Comparison of ENCODE assay signal across 9 mouse cellular contexts in the genomic region with DNA sequence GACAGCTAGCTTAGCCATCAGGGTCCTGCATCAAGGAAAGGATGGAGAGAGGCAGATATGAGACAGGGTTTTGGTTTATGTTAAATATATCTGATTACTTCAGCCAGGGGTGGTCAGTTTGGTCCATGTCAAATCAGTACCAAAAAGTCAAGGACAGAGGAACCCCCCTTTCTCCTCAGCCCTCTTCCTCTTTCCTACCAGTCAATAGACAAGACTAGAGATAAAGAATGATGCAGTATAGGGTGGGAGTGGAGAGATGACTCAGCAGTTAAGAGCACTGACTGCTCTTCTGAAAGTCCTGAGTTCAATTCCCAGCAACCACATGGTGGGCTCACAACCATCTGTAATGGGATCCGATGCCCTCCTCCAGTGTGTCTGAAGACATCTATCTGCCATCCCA. TPM values are rescaled to one million over a fixed set of nuclear protein-coding genes. Genes with fewer than 3 reads are reported as not detected.
DNase-seq lines count a peak whose midpoint lies in the region; ATAC-seq and TF ChIP-seq lines count a peak whose summit lies in the region.
"Not testable (repeated sequence)": the region's sequence is repeated elsewhere in the genome, so short reads cannot be mapped to it uniquely, and the experiment has no call there.
"Had no signal": no experiment of that assay in that cellular context is flagged by ENCODE, and none has a peak within 500 bp of the region (broad histone marks: within the 10 kb centered on the region; RNA-seq: fewer than 3 reads in every experiment).

No protein-coding gene starts in this region.

- not testable (repeated sequence) for H3K9ac ChIP-seq in MEL (ENCODE audit: control insufficient read depth, low read depth, low read length, poor library complexity, severe bottlenecking); heart, adult 2 months (ENCODE audit: low read depth, low read length)

- peak; percentile 52; the same call in 1 of the 2 replicates for ATAC-seq in megakaryocyte progenitor cell, adult 5-6 weeks (replicated peaks; ENCODE audit: poor library complexity)

- not testable (repeated sequence) for H3K27me3 ChIP-seq in E14TG2a.4 (ENCODE audit: insufficient read depth, low read length); MEL (ENCODE audit: control insufficient read depth in 1 of 2, insufficient read depth in 2 of 2, low read length in 2 of 2); heart, adult 2 months (ENCODE audit: control insufficient read depth, insufficient read depth, low read length)

- WGBS in heart, adult 2 months = 97% methylated on average over 1 of the region's 1 CpGs

- not testable (repeated sequence) for TF ChIP-seq CTCF in E14TG2a.4 (conservative IDR thresholded peaks at IDR 0.05; ENCODE audit: low read length); MEL (IDR thresholded peaks at IDR 0.05 in 2 of 3, conservative IDR thresholded peaks at IDR 0.05 in 1 of 3; ENCODE audit: control insufficient read depth in 1 of 3, insufficient read depth in 1 of 3, low read depth in 2 of 3, low read length in 3 of 3, poor library complexity in 1 of 3, severe bottlenecking in 1 of 3); gastrocnemius, adult 2 months (IDR thresholded peaks at IDR 0.05); heart, adult 2 months (IDR thresholded peaks at IDR 0.05); layer of hippocampus, adult 2 months (conservative IDR thresholded peaks at IDR 0.05)

- peaks cover 89% of the 10 kb centered on the region for H3K4me1 ChIP-seq in E14TG2a.4 (replicated peaks; ENCODE audit: low read depth, low read length)
- H3K4me1 ChIP-seq in MEL (ENCODE audit: control insufficient read depth in 1 of 2, insufficient read depth in 2 of 2, low read length in 2 of 2) = peaks cover 4 to 20% of the 10 kb centered on the region in 2 experiments
- H3K4me1 ChIP-seq in brown adipose tissue, adult 24 weeks (ENCODE audit: control insufficient read depth, insufficient read depth, insufficient read length, low read length) = peaks cover 32% of the 10 kb centered on the region
- peaks cover 12% of the 10 kb centered on the region for H3K4me1 ChIP-seq in heart, adult 2 months (ENCODE audit: control insufficient read depth, insufficient read depth, low read length)

- H3K36me3 ChIP-seq in E14TG2a.4 (ENCODE audit: insufficient read depth, low read length) = peaks cover 58% of the 10 kb centered on the region
- H3K36me3 ChIP-seq in MEL (ENCODE audit: control insufficient read depth in 1 of 2, insufficient read depth in 2 of 2, low read length in 2 of 2) = peaks cover 0 to 16% of the 10 kb centered on the region in 2 experiments; a peak in 2 of 4 replicates
- H3K36me3 ChIP-seq in heart, adult 2 months (ENCODE audit: control insufficient read depth, insufficient read depth, low read length) = not testable (repeated sequence)

- not testable (repeated sequence) for H3K27ac ChIP-seq in MEL (ENCODE audit: control insufficient read depth, low read depth, low read length)
- peak overlapping the region; percentile 56 for H3K27ac ChIP-seq in brown adipose tissue, adult 24 weeks (replicated peaks; ENCODE audit: low read depth, low read length)
- H3K27ac ChIP-seq in gastrocnemius, adult 2 months = peak overlapping the region; percentile 74
- peak overlapping the region; percentile 21 for H3K27ac ChIP-seq in heart, adult 2 months
- 0 out of 2 replicates have a peak overlapping the region, but pooled peaks have one; percentile 14 for H3K27ac ChIP-seq in layer of hippocampus, adult 2 months

- peak overlapping the region; percentile 57 for H3K4me3 ChIP-seq in E14TG2a.4 (replicated peaks; ENCODE audit: low read length)
- H3K4me3 ChIP-seq in MEL (ENCODE audit: control insufficient read depth in 1 of 2, insufficient read depth in 1 of 2, low read depth in 2 of 2, low read length in 2 of 2); brown adipose tissue, adult 24 weeks (ENCODE audit: insufficient read depth, low read depth, low read length); gastrocnemius, adult 2 months; heart, adult 2 months; layer of hippocampus, adult 2 months: not testable (repeated sequence)

- peak in 1 of 2 experiments; percentile 32; a peak in 1 of 4 replicates for TF ChIP-seq EP300 in MEL (IDR thresholded peaks at IDR 0.05; ENCODE audit: low read depth in 1 of 2, low read length in 2 of 2)
- not testable (repeated sequence) for TF ChIP-seq EP300 in heart, adult 2 months (IDR thresholded peaks at IDR 0.05; ENCODE audit: insufficient read depth, low read depth, low read length)

- peak; percentile 73 for DNase-seq in MEL (ENCODE audit: low read depth, low spot score)
- DNase-seq in gastrocnemius, adult 2 months; heart, adult 2 months; layer of hippocampus, adult 2 months (ENCODE audit: low spot score in 2 of 2): not testable (repeated sequence)

- H3K79me2 ChIP-seq in MEL (ENCODE audit: control insufficient read depth, insufficient read depth, low read length, poor library complexity); heart, adult 2 months (replicated peaks; ENCODE audit: control insufficient read depth, insufficient read depth, low read length): not testable (repeated sequence)

- TF ChIP-seq RAD21 in MEL (IDR thresholded peaks at IDR 0.05; ENCODE audit: low read depth, low read length) = not testable (repeated sequence)

- H3K9me3 ChIP-seq in E14TG2a.4 (ENCODE audit: low read length); MEL (replicated peaks; ENCODE audit: insufficient read depth, low read length): not testable (repeated sequence)

- not testable (repeated sequence) for TF ChIP-seq POLR2A in MEL (IDR thresholded peaks at IDR 0.05; ENCODE audit: control insufficient read depth in 1 of 2, insufficient read depth in 1 of 2, low read depth in 1 of 2, low read length in 2 of 2, poor library complexity in 1 of 2); heart, adult 2 months (IDR thresholded peaks at IDR 0.05; ENCODE audit: insufficient read depth, low read depth, low read length)

- intact Hi-C loops in gastrocnemius, adult 2 months (cut with DNase I) = not testable (repeated sequence)
- intact Hi-C loops in heart, adult 2 months (cut with DNase I) = loop anchor here (5.0 kb wide), 1 partner anchor 34 kb away; a partner anchor contains a TSS

TF ChIP-seq in MEL, 35 proteins besides CTCF, POLR2A, EP300 and RAD21:
- TF ChIP-seq GATA1 (IDR thresholded peaks at IDR 0.05; ENCODE audit: low read depth, low read length) (peak; percentile 54; the same call in 1 of the 2 replicates), GABPA (IDR thresholded peaks at IDR 0.05; ENCODE audit: low read depth, low read length) (peak; percentile 65; the same call in 1 of the 2 replicates), MAFK (IDR thresholded peaks at IDR 0.05; ENCODE audit: borderline replicate concordance, low read depth, low read length) (peak; percentile 57)

RNA-seq across cellular contexts. Expression of a gene that starts 31.8 kb away (rescaled TPM):
- 0.04 TPM in 1 of 2 replicates, not detected in the other for total RNA-seq in MEL (2012; rRNA removed)
- under 1 TPM in 1 of 2 experiments, not detected in 1; 0.03 TPM for polyA plus RNA-seq in MEL (2012; ENCODE audit: insufficient read depth in 1 of 2, insufficient read length in 2 of 2, low read depth in 1 of 2, low replicate concordance in 2 of 2, missing spikeins in 1 of 2)
- polyA plus RNA-seq in brown adipose tissue, adult 24 weeks (2012; ENCODE audit: insufficient read depth, insufficient read length, missing spikeins) = 5.3 and 7.0 TPM in 2 replicates
- 1 to 10 TPM; 8.7 to 8.9 TPM for total RNA-seq in gastrocnemius, adult 2 months (2021)
- total RNA-seq in heart, adult 2 months (2021) = 10 to 100 TPM in 1 of 2 experiments, 1 to 10 TPM in 1; 8.5 to 10.4 TPM
- polyA plus RNA-seq in heart, adult 2 months (2012; rRNA removed) = 2.7 and 4.6 TPM in 2 replicates
- total RNA-seq in layer of hippocampus, adult 2 months (2021) = 10 to 100 TPM; 16.3 to 17.0 TPM
- 16.6 and 28.2 TPM in 2 replicates for total RNA-seq in megakaryocyte progenitor cell, adult 5-6 weeks (2015)
- total RNA-seq in megakaryocyte progenitor cell, adult 5-6 weeks (2017) = 7.0 and 15.4 TPM in 2 replicates
- total RNA-seq: CH12.LX had no signal
- polyA plus RNA-seq: G1E had no signal
